In genomic region chr9:20794108-20794806, GRCm38 (mm10) we compare ENCODE assay signal across 8 mouse cellular contexts. TPM values are rescaled to one million over a fixed set of nuclear protein-coding genes. Genes with fewer than 3 reads are reported as not detected.
DNase-seq lines count a peak whose midpoint lies in the region; ATAC-seq lines count a peak whose summit lies in the region.

No protein-coding gene starts in this region.

- no peaks in the 10 kb centered on the region for H3K4me1 ChIP-seq in intestine, embryonic 15.5 days (replicated peaks)
- H3K4me1 ChIP-seq in midbrain, embryonic 13.5 days (replicated peaks), result 0 out of 2 replicates have a peak, but pooled peaks cover 4% of the 10 kb centered on the region

- peak; percentile 37 for DNase-seq in adrenal gland, postnatal 10 days
- no peak for DNase-seq in adrenal gland, postnatal 25 days
- peak; percentile 49 to 54 for DNase-seq in cerebellum, postnatal 14 days
- peak; percentile 51 for DNase-seq in left cerebral cortex, adult 11 months (ENCODE audit: low spot score)
- DNase-seq in spleen, adult 18-20 months, result no peak

- 24% methylated on average over 7 of the region's 7 CpGs for WGBS in intestine, embryonic 15.5 days
- 49% methylated on average over 7 of the region's 7 CpGs for WGBS in midbrain, embryonic 13.5 days

- peak; percentile 98 for ATAC-seq in granulocyte monocyte progenitor cell, adult 5-6 weeks (replicated peaks; ENCODE audit: poor library complexity, severe bottlenecking)
- peak; percentile 77 for ATAC-seq in intestine, embryonic 15.5 days
- peak; percentile 82 for ATAC-seq in midbrain, embryonic 13.5 days

- H3K4me2 ChIP-seq in intestine, embryonic 15.5 days (replicated peaks), result no peak overlapping the region
- no peak overlapping the region for H3K4me2 ChIP-seq in midbrain, embryonic 13.5 days (replicated peaks)

- H3K4me3 ChIP-seq in intestine, embryonic 15.5 days (replicated peaks), result no peak overlapping the region
- H3K4me3 ChIP-seq in midbrain, embryonic 13.5 days (replicated peaks), result no peak overlapping the region

- H3K9me3 ChIP-seq in intestine, embryonic 15.5 days, result no peaks in the 10 kb centered on the region
- H3K9me3 ChIP-seq in midbrain, embryonic 13.5 days, result no peaks in the 10 kb centered on the region

- H3K27me3 ChIP-seq in intestine, embryonic 15.5 days (replicated peaks), result no peaks in the 10 kb centered on the region
- H3K27me3 ChIP-seq in midbrain, embryonic 13.5 days, result no peaks in the 10 kb centered on the region

- H3K27ac ChIP-seq in intestine, embryonic 15.5 days, result peak overlapping the region; percentile 36; the same call in 1 of the 2 replicates
- no peak overlapping the region; the same call in 1 of the 2 replicates for H3K27ac ChIP-seq in midbrain, embryonic 13.5 days

- H3K36me3 ChIP-seq in intestine, embryonic 15.5 days, result no peaks in the 10 kb centered on the region
- H3K36me3 ChIP-seq in midbrain, embryonic 13.5 days, result no peaks in the 10 kb centered on the region

- no peak overlapping the region for H3K9ac ChIP-seq in intestine, embryonic 15.5 days
- no peak overlapping the region; the same call in 1 of the 2 replicates for H3K9ac ChIP-seq in midbrain, embryonic 13.5 days (replicated peaks)

RNA-seq across cellular contexts. Expression of gene Col5a3, which starts 20.6 kb away (rescaled TPM):
- total RNA-seq in adrenal gland, postnatal 10 days (2021), result 100 to 1,000 TPM in 1 of 2 experiments, 10 to 100 TPM in 1; 99.1 to 106 TPM
- 178 and 222 TPM in 2 replicates for total RNA-seq in adrenal gland, postnatal 25 days (2021)
- 0.28 and 0.41 TPM in 2 replicates for total RNA-seq in granulocyte monocyte progenitor cell, adult 5-6 weeks (2014; fragmentation: Nextera tagmentation)
- 0.60 and 0.62 TPM in 2 replicates for total RNA-seq in granulocyte monocyte progenitor cell, adult 5-6 weeks (2017)
- 2.7 and 2.8 TPM in 2 replicates for polyA plus RNA-seq in intestine, embryonic 15.5 days (2015; fragmentation: Nextera tagmentation; extraction: Ambion mirVana)
- 0.32 and 0.35 TPM in 2 replicates for polyA plus RNA-seq in midbrain, embryonic 13.5 days (2015; fragmentation: Nextera tagmentation; extraction: Ambion mirVana)

RNA-seq across cellular contexts. Expression of gene Rdh8, which starts 24.0 kb away (rescaled TPM):
- total RNA-seq in adrenal gland, postnatal 10 days (2021), result not detected
- total RNA-seq in adrenal gland, postnatal 25 days (2021), result not detected in 2 replicates
- total RNA-seq in granulocyte monocyte progenitor cell, adult 5-6 weeks (2014; fragmentation: Nextera tagmentation), result not detected in 2 replicates
- total RNA-seq in granulocyte monocyte progenitor cell, adult 5-6 weeks (2017), result not detected in 2 replicates
- not detected in 2 replicates for polyA plus RNA-seq in intestine, embryonic 15.5 days (2015; fragmentation: Nextera tagmentation; extraction: Ambion mirVana)
- polyA plus RNA-seq in midbrain, embryonic 13.5 days (2015; fragmentation: Nextera tagmentation; extraction: Ambion mirVana), result not detected in 2 replicates

RNA-seq across cellular contexts. Expression of gene Olfm2, which starts 48.1 kb away (rescaled TPM):
- 1 to 10 TPM; 3.3 to 6.4 TPM for total RNA-seq in adrenal gland, postnatal 10 days (2021)
- 0.46 and 0.52 TPM in 2 replicates for total RNA-seq in adrenal gland, postnatal 25 days (2021)
- total RNA-seq in granulocyte monocyte progenitor cell, adult 5-6 weeks (2014; fragmentation: Nextera tagmentation), result not detected in 2 replicates
- 0.09 TPM in 1 of 2 replicates, not detected in the other for total RNA-seq in granulocyte monocyte progenitor cell, adult 5-6 weeks (2017)
- 8.1 and 8.8 TPM in 2 replicates for polyA plus RNA-seq in intestine, embryonic 15.5 days (2015; fragmentation: Nextera tagmentation; extraction: Ambion mirVana)
- 92.0 and 96.7 TPM in 2 replicates for polyA plus RNA-seq in midbrain, embryonic 13.5 days (2015; fragmentation: Nextera tagmentation; extraction: Ambion mirVana)

Comparison
In these comparisons a context has a peak if more than half of its experiments do, and no peak if none do; other contexts are left out.
1. DNase-seq: peak in adrenal gland, postnatal 10 days (single experiment), cerebellum, postnatal 14 days (2 of 2) and left cerebral cortex, adult 11 months (single experiment); none in adrenal gland, postnatal 25 days (single experiment) and spleen, adult 18-20 months (0 of 2).
2. RNA of gene Col5a3, which starts 20.6 kb away (total RNA-seq): 178 to 222 TPM in adrenal gland, postnatal 25 days and 99.1 to 106 TPM in adrenal gland, postnatal 10 days; 0.28 to 0.62 TPM in granulocyte monocyte progenitor cell, adult 5-6 weeks; every median in the first group is over 10 times any median in the second.
3. Peak in every context shown above with its lines, with median percentiles within 50 percentile points of each other: ATAC-seq.